Mouse (Mus musculus) G1E (cell line): Measurements from ENCODE around the gene Klhl25.

Source experiments
- CTCF ChIP-seq: IDR thresholded peaks from 2 replicates; pipeline ENCODE4 v1.5.1; 2012; ENCODE audit warnings: low read depth, low read length, inconsistent platforms, mixed read lengths
- GATA1 ChIP-seq: IDR thresholded peaks from 2 replicates; pipeline ENCODE4 v1.6.1; 2012; ENCODE audit warnings: borderline replicate concordance, low read length, inconsistent platforms, mixed read lengths
- TAL1 ChIP-seq: conservative IDR thresholded peaks from 2 replicates; pipeline ENCODE4 v1.6.1; 2012; ENCODE audit warnings: low read depth, low read length, inconsistent platforms, mixed read lengths

GRCm38 (mm10) chr7:75881376-75881775 lies 33.3 kb downstream of the Klhl25 start:
- no peak for TF ChIP-seq CTCF
- TF ChIP-seq GATA1: no peak
- TF ChIP-seq TAL1: no peak
